Comparison of ENCODE assay signal across 12 mouse cellular contexts in genomic region chr8:70003204-70003657, GRCm38 (mm10). TPM values are rescaled to one million over a fixed set of nuclear protein-coding genes. Genes with fewer than 3 reads are reported as not detected.
DNase-seq lines count a peak whose midpoint lies in the region; ATAC-seq and TF ChIP-seq lines count a peak whose summit lies in the region.
"Had no signal": no experiment of that assay in that cellular context is flagged by ENCODE, and none has a peak within 500 bp of the region (broad histone marks: within the 10 kb centered on the region; RNA-seq: fewer than 3 reads in every experiment).

No protein-coding gene starts in this region.

- 0 out of 2 replicates have a peak overlapping the region, but pooled peaks have one; percentile 21 for H3K27ac ChIP-seq in gastrocnemius, adult 2 months
- H3K27ac ChIP-seq: hindbrain, embryonic 10.5 days; liver, embryonic 13.5 days; midbrain, embryonic 10.5 days had no signal

- intact Hi-C loops in gastrocnemius, adult 2 months (cut with DNase I), result no loop called here
- intact Hi-C loops in gastrocnemius, postnatal 36 days (cut with DNase I), result no loop called here

- no peak for TF ChIP-seq CTCF in gastrocnemius, adult 2 months (IDR thresholded peaks at IDR 0.05)

- no peak for DNase-seq in gastrocnemius, adult 2 months
- no peak for DNase-seq in gastrocnemius, postnatal 25 days
- peak; percentile 24 to 29 for DNase-seq in spleen, postnatal 36 days (ENCODE audit: low spot score in 2 of 2)
- DNase-seq in spleen, postnatal 4 days (ENCODE audit: low spot score in 2 of 2), result no peak
- DNase-seq in adrenal gland, postnatal 10 days, result no peak
- DNase-seq in gastrocnemius, postnatal 36 days, result no peak
- DNase-seq: cerebellum, adult 8-10 months; liver, embryonic 13.5 days had no signal

- H3K4me3 ChIP-seq in gastrocnemius, adult 2 months, result no peak overlapping the region
- H3K4me3 ChIP-seq: hindbrain, embryonic 10.5 days; liver, embryonic 13.5 days; midbrain, embryonic 10.5 days had no signal

- peak; percentile 29 for ATAC-seq in megakaryocyte, adult 5-6 weeks (ENCODE audit: poor library complexity, severe bottlenecking)
- no peak for ATAC-seq in erythroid progenitor cell, adult 5-6 weeks (replicated peaks; ENCODE audit: low FRiP score, poor library complexity, severe bottlenecking)

RNA-seq across cellular contexts. Expression of gene Gatad2a, which starts 7.0 kb away (rescaled TPM):
- 10 to 100 TPM; 26.5 to 32.6 TPM for total RNA-seq in gastrocnemius, adult 2 months (2021)
- total RNA-seq in gastrocnemius, postnatal 25 days (2021), result 10 to 100 TPM; 25.4 to 26.2 TPM
- total RNA-seq in megakaryocyte, adult 5-6 weeks (2015), result 50.1 and 62.0 TPM in 2 replicates
- 62.5 and 64.7 TPM in 2 replicates for total RNA-seq in megakaryocyte, adult 5-6 weeks (2017)
- total RNA-seq in erythroid progenitor cell, adult 5-6 weeks (2015; ENCODE audit: low replicate concordance), result 42.8 and 46.9 TPM in 2 replicates
- total RNA-seq in erythroid progenitor cell, adult 5-6 weeks (2017; ENCODE audit: low replicate concordance), result 47.5 and 48.0 TPM in 2 replicates
- total RNA-seq in adrenal gland, postnatal 10 days (2021), result 10 to 100 TPM; 84.4 to 90.0 TPM
- 10 to 100 TPM; 25.6 to 29.1 TPM for total RNA-seq in gastrocnemius, postnatal 36 days (2021)

RNA-seq across cellular contexts. Expression of gene Mau2, which starts 39.3 kb away (rescaled TPM):
- 10 to 100 TPM; 24.8 to 31.0 TPM for total RNA-seq in gastrocnemius, adult 2 months (2021)
- total RNA-seq in gastrocnemius, postnatal 25 days (2021), result 10 to 100 TPM; 24.5 to 25.1 TPM
- 28.1 and 28.4 TPM in 2 replicates for total RNA-seq in megakaryocyte, adult 5-6 weeks (2015)
- 28.1 and 33.8 TPM in 2 replicates for total RNA-seq in megakaryocyte, adult 5-6 weeks (2017)
- 27.2 and 35.3 TPM in 2 replicates for total RNA-seq in erythroid progenitor cell, adult 5-6 weeks (2015; ENCODE audit: low replicate concordance)
- 39.1 and 39.2 TPM in 2 replicates for total RNA-seq in erythroid progenitor cell, adult 5-6 weeks (2017; ENCODE audit: low replicate concordance)
- total RNA-seq in adrenal gland, postnatal 10 days (2021), result 10 to 100 TPM; 53.8 to 56.2 TPM
- 10 to 100 TPM; 24.2 to 25.8 TPM for total RNA-seq in gastrocnemius, postnatal 36 days (2021)

RNA-seq across cellular contexts. Expression of gene Sugp1, which starts 39.4 kb away (rescaled TPM):
- total RNA-seq in gastrocnemius, adult 2 months (2021), result 10 to 100 TPM; 16.8 to 21.0 TPM
- 10 to 100 TPM; 13.1 to 15.5 TPM for total RNA-seq in gastrocnemius, postnatal 25 days (2021)
- 11.6 and 15.0 TPM in 2 replicates for total RNA-seq in megakaryocyte, adult 5-6 weeks (2015)
- total RNA-seq in megakaryocyte, adult 5-6 weeks (2017), result 17.3 and 24.1 TPM in 2 replicates
- total RNA-seq in erythroid progenitor cell, adult 5-6 weeks (2015; ENCODE audit: low replicate concordance), result 15.9 and 20.1 TPM in 2 replicates
- total RNA-seq in erythroid progenitor cell, adult 5-6 weeks (2017; ENCODE audit: low replicate concordance), result 21.0 and 24.9 TPM in 2 replicates
- 10 to 100 TPM; 24.1 to 29.7 TPM for total RNA-seq in adrenal gland, postnatal 10 days (2021)
- 10 to 100 TPM; 14.6 to 17.7 TPM for total RNA-seq in gastrocnemius, postnatal 36 days (2021)

Comparison
In these comparisons a context has a peak if more than half of its experiments do, and no peak if none do; other contexts are left out.
1. DNase-seq: peak in spleen, postnatal 36 days (2 of 2); none in gastrocnemius, adult 2 months (single experiment), gastrocnemius, postnatal 25 days (single experiment), spleen, postnatal 4 days (0 of 2), adrenal gland, postnatal 10 days (single experiment) and gastrocnemius, postnatal 36 days (0 of 2).